Mouse (Mus musculus) kidney, embryonic 15.5 days (tissue): ENCODE data around the gene Spaca7. TPM values are rescaled to one million over a fixed set of nuclear protein-coding genes. Genes with fewer than 3 reads are reported as not detected.

Experiments used
- polyA plus RNA-seq: library from polyadenylated mRNA; unstranded; fragments of >200 nt; fragmentation: Nextera tagmentation; extraction: Ambion mirVana; gene quantifications from 2 replicates; pipeline ENCODE4 v1.2.1, GENCODE M21; 2015

Spaca7 gene
- polyA plus RNA-seq, 1 experiment from 2014 or later, result 0.87 TPM

Other genes starting within 250 kb of the Spaca7 start
- not detected in 2 replicates for gene Sox1, start 177.7 kb upstream of the Spaca7 start, polyA plus RNA-seq
- gene Tubgcp3, start 99.2 kb downstream of the Spaca7 start, polyA plus RNA-seq, result 44.6 and 48.0 TPM in 2 replicates
- 14.6 and 17.0 TPM in 2 replicates for gene Atp11a, start 184.0 kb downstream of the Spaca7 start, polyA plus RNA-seq